Mouse (Mus musculus) c-Kit-positive CD71-negative TER-119-negative erythroid progenitor cells, embryonic 14.5 days (primary cell): ENCODE results near the gene Perm1.

Source experiments
- DNase-seq: peaks from one replicate; pipeline ENCODE4 v3.0.0-alpha.2; 2013; ENCODE audit warnings: low read depth

Gene Perm1

DNA sequence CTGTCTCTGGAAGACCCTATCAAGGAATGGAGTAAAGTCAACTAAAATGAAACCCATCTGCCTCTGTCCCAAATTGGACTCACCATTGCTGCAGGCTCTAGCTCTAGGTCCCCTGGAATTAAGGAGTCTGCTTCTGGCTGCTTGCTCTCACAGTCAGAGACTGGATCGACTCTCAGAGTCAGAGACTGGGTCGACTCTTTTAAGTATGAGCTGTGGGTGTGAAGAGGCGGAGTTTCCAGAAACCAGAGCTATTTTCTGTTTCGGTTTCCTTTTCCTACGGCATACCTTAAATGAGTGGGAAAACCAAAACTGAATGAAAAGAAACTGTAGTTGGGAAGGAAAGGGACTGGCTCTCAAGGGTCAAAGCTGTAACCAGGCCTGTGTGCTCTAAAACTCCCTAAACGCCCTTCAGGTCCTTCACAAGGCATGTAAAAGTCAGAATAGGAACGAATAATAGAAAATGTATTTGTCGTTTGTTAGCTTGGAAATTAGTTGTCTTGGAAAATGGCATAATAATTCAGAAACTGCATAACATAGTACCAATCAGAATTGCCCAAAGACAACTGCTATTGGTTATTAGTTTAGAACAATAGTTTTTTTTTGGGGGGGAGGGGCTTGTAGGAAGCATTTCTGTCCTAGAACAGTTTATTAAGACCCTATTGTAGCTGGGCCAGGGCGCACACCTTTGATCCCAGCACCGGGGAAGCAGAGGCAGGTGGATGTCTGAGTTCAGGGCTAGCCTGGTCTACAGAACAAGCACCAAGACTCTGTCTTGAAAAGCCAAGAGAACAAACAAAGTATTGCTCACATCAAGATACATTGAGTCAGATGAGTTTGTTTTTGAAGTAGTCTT, 14.8 kb upstream of the Perm1 start, which contains the start of gene Isg15:
Gene Isg15, minus strand, starts transcription at position 196 of the 853 bp plus-strand sequence.
- DNase-seq: no peak

DNA sequence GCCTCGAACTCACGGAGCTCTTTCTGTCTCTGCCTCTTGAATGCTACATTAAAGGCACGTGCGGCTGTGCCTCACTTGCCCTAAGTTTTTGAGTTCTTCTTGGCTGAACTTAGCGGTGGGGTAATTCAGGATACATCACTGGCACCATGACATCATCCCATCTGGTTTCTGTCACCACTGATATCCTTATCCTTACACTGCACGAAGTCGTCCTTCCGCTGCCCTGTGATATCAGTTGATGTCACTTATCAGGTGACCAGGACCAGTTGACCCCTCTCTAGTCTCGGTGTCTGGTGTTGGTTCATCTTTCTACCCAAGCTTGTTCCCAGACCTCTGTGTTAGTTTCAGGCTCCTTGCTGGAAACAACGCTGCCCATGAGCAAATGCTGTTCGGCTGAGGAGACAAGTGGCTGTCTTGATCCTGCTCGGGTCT, 13.2 kb upstream of the Perm1 start:
- no peak for DNase-seq

DNA sequence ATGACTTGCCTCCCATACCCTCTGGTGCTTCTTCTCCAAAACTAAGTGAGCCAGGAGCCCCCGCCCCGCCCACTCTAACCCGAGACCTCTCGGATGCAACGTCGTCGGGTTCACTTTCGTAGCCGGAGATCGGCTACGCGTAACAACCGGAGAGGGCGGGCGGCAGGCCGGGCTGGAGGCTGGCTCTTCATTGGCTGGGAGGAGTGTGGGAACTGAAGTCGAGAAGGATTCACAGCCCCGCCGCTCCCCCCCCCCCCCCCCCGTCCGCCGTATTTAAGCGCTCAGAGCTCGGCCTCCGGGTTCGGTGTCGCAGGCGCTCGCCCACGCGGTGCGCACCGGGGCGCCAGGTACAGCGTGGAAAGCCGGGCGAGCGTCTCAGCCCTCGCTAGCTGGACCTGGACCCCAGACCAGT, 12.7 kb upstream of the Perm1 start, which contains the start of gene AW011738:
Gene AW011738, plus strand, starts transcription at position 304 of the 412 bp plus-strand sequence.
- DNase-seq: no peak

DNA sequence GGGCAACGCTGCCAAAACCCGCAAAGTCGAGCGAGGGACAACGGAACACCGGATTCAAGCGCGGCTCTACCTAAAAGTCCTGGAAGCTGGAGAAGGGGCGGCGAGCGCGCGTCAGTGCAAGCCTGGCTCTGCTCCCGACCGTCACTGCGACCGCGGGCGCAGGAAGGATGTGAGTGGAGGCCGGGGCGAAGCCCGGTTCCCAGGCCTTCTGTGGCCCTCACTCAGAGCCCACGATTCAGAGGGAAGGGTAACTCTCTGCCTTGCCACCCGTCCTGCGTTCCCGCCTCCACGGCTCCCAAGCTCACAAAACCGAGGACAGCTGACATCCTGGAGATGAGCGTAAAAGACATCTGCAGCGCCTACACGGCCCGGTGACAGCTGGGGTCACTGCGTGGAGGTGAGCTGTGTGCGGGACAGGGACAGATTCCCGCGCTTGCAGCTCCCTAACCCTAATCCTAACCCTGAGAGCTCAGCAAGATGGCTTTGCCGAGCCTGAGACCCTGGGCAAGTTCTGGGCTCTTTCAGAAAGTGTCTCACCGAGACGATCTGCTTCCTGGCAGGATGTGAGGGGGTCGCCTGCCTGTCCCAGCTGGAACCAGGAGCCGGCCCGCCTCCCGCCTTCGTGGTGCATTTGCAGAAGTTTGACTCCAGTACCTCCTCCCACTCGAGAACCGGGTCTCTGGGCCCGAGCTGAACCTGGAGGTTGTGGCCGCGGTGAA, 12.1 kb upstream of the Perm1 start:
- DNase-seq: no peak

DNA sequence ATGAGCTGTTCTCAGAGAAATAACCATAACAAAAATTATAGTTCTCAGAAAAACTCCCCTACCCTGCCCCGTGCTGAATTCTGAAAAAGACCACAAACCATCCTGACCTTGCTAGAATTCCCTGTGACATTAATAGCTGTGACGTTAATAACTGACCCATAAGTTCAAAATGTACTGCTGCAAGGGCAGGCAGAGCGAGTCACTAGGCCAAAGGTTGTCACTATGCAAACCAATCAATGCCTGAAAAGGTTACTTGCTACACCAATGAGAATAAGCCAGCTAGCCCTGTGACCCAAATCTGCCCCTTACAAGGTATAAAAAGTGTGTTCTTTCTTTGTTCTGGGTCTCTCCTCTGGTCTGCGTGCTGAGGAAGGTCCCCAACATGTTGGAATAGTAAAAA, 6.8 kb upstream of the Perm1 start:
- no peak for DNase-seq

DNA sequence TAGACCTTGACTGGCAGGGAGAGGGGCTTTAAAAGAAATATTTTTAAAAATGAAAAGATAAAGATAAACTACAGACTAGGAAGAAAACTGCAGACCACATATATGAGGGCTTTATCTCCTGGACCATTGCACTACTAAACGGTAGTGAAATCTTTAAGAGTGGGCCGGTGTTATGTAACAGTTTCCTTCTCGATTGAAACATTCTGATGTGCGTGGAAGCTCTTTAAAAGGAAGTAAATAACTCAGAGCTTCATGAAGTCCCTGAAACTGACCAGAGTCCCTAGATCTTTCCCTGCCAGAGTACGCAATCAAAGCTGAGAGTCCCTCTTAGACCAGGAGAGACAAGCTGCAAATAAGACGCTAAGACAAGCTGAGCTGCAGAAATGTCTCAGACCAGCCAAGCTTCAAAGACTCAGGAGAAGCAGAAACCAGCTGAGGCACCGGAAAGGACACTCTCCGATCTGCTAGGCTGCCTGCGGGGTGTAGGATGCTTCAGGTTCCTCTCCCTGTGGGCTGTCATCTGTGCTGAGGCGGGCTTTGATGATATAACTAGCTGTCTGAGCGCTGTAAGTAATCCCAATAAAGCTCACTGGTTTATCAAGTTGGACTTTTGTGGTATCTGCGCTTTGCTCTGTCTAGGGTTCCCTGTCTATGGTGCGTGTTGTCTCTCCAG, 5.6 kb upstream of the Perm1 start:
- no peak for DNase-seq

DNA sequence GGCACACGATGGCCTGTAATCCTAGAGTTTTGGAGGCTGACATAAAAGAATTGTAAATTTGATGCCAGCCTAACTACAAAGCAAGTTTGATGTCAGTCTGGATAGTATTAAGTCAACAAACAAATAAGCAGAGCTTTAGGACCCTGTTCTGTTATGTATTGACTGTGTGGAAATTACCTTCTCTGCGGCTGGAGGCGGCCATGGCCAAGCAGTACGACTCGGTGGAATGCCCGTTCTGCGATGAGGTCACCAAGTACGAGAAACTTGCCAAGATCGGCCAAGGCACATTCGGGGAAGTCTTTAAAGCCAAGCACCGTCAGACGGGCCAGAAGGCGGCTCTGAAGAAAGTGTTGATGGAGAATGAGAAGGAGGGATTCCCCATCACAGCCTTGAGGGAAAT, 2.5 kb upstream of the Perm1 start:
- DNase-seq: no peak

DNA sequence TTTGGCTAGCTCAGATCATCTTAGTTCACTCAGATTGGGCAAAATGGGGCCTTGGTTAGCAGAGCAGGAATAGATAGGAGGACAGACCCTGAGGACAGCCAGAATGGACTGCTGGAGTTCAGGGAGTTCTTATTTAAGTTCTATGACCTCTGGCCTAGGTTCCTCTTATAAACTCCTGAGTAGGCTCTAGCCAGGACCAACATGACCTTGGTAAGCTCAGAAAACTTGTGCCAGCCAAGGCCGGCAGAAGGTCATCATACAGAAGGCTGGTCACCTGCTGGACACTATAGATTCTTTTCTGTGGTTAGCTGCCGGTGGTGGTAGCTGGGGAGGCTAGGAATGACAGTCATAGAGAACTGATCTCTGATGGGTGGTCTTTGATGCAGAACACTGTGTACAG, 528 bp downstream of the Perm1 start:
- DNase-seq: no peak

DNA sequence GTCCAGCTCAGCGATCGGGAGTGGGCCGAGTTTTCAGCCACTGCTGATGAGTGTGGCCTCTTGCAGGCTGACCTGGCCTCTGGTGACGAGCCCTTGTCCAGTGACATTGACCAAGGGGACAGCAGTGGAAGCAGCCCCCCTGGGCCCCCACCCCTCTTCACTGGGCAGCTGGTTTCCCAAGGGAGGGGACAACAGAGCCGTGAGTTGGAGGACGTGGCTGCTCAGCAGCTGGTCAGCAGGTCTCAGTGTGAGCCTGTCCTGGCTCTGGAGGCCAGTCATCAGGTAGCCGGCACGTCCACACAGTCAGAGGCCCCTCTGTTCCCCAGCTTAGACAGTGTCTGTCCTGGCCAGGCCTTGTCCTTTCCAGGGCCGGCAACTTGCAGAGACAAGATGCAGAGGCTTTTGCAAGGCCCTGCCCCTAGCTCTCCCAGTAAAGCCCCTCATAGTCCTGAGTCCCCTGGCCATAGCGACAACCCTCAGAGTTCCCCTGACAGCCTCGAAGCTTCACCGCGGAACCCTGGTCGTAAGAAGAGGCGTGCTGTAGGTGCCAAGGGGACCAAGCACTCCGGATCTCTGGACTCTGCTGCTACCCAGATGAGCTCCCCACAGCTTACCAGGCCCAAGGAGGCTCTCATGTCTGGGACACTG, 1.5 kb downstream of the Perm1 start:
- DNase-seq: no peak

DNA sequence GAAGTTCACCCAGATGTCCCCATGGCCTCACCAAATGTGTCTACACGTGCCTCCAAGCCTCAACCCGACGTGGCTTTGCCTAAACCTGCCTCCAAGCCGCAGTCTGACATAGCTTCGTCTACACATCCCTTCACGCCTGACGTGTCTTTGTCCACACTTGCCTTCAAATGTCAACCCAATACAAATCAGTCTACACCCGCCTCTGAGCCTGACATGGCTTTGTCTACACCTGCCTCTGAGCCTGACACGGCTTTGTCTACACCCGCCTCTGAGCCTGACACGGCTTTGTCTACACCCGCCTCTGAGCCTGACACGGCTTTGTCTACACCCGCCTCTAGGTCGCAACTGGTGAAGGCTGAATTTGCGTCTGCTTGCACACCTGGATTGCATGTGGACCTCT, 2.2 kb downstream of the Perm1 start:
- no peak for DNase-seq

DNA sequence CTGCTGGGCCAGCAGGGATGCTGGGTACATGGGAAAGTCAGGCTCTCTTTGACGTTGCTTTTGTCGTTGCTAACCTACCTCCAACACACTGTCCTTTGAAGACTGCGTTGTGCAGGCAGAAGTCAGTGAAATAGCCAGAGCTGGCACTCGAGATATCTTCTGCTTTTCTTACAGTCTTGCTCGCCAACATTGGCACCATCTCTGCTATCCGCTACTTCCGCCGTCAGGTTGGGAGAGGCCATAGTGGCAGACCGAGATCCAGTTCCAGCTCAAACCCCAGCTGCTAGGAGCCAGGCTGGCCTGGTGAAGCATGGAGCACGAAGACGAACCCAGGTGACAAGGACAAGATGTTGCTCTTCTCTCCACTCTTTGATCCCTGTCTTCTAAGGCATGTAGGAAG, 4.3 kb downstream of the Perm1 start:
- DNase-seq: no peak

DNA sequence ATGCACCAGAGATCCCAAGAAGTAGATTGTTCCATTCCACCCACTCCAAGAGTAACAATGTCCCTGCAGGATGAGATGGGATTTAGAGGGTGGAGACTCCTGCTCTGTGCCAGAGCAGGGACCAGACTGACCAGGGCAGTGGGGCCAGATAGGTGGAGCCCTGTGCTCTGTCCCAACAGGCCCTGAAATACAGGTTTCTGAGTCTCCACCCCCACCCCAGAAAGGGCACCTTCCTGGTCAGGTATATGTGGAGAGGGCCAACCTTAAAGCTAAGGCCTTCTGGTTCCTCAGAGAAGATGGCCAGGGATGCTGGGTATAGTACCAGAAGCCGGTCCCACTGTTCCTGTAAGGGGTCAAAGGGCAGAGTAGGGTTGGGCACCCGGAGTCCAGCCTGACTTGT, 8.6 kb downstream of the Perm1 start:
- DNase-seq: no peak

DNA sequence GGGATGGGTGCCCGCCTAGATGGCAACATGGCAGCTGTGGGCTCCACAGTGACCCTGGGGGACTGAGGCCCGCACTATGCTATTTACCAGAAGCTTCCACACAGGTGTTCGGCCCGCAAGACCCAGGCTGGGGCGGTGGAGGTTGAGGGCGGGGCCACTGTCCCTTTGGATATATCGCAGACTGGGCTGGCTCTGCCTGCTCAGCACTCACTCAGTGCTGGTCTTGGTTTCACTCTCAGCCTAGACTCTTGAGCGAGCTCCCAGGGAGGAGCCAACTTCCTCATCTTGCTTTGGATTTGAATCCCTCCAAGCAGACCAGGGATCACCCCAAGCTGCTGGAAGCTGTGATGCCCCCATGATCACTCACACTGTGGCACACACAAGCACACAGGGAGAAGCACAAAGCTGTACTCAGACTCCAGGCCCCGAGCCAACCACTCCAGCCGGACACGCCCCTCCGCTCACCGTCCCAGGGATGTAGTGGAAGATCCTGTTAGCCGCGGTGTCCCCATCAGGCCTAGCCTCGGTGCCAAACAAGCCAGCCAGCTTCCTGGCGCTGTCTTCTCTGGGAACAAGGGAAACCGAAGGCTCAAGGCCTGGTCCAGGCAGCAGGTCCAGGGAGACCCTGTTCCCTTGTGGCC, 12.2 kb downstream of the Perm1 start:
- no peak for DNase-seq

DNA sequence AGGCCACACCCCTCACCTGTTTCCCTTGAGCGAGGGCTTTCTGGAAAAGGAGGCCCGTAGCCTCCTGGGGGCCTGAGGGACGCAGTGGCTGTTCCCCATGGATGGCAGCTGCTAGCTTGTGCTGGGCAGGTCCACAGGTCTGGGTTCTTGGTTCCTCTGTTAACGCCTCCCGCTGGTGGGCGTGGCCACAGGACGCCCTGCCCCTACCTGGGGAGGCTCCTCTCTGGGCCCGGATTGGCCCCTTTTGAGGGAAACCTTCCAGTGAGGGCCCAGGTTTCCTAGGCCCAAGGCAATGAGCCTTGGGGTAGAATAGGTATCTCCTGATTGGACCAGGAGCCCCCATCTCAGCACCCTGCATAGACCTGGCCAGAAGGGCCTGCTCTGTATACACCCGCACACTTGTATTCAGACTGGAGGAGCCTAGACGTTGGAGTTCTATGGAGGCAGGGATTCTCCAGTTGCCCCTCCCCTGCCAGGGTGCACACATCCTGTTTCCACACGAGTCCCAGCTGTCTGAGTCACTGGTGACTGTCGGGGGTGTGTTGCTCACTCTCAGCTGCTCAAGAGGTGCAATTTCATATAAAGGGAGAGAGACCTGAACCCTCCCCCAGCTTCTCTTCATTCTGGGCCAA, 12.8 kb downstream of the Perm1 start:
- DNase-seq: no peak

DNA sequence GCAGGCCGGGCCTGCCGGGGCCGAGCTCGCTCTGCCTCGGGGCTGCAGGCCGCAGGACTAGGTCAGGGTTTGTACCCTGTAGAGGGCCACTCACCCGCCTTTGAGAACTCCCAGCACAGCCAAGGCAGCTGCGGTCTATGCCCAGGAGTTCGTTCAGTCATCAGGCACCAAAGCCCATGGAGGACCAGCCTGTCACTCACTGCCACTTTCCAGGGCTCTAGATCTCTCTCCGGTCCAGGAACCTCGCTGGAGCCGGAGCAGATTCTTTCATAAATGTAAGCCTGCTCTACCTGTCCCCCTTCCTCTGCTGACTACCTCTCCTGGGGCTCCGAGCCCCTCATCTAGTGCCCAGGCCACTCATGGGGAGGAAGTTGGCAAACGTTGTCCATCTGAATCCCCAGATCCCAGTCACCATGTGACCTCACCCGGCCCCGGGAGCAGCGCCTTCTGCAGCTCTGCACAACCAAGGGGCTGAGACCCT, 18.4 kb downstream of the Perm1 start:
- DNase-seq: no peak

DNA sequence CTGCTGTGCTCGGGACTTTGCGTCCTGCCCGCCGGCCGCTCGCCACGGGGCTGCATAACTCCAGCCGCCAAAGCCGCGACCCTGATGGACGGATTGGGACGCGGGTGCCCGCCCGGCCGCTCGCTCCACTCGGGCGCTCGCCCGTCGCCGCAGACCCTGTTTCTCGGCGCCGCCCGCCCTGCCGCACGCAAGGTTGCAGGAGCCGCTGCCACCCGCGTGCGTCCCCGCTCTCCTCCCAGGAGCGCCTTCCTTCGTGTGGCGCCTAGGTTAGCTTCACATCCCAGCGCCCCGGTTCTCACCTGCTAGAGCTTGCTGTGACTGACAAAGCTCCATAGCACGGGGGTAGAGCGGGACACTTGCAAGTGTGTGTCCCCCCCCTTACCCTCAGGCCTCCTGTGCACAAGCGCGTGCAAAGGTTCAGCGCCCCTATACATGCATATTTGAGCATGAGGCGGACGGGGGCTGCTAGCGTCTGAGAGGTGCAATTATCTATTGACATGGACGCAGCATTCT, 19.1 kb downstream of the Perm1 start, which contains the start of gene Plekhn1:
Gene Plekhn1, minus strand, starts transcription at position 157 of the 513 bp plus-strand sequence.
- no peak for DNase-seq

DNA sequence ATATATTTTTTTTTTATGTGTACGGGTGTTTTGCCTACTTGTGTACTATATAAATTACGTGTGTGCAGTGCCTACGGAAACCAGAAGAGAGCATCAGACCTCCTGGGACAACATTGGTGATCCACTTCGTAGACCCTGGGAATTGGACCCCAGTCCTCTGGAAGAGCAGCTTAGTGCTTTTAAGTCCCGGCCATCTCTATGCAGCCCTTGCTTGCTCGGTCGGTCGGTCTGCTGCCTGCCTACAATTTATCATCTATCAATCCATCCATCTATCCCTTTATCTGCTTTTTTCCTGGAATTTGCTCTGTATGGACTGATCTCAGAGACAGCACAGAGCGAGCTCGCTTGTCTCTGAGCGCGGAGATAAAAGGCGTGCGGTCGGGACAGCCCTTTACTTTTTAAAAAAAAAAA, 19.7 kb downstream of the Perm1 start:
- DNase-seq: no peak

DNA sequence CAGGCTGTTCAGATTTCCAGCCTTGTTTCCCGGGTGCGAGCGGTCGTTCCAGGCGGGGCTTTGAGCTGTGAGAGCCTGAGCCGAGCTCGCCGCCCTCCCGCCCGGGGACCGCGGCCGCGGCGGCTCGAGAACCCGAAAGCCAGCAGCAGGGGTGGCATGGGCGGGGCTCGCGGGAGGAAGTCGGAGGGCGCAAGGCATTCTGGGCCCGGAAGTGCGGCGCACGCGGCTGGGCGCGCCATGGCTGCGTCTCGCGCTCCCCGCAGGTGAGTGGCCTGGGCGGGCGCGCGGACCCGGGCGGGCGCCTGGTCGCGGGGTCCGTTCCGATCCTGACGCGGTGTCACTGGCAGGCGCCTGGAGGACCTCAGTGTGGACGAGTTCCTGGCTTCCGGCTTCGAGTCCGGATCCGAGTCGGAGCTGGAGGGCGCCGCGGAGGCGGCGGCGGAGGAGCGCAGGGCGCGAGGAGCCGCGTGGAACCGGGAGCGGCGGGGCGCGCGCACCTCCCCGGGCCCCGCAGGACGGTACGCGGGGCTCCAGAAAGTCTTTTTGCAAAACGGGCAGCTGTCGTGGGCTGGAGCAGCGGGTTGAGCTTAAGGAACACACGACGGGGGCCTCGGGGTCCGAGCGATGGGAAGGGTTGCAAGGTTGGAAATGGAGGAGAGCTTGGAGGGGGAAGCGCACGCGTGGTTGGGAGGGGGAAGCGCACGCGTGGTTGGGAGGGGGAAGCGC, 20.3 kb downstream of the Perm1 start, which contains the start of gene Noc2l:
Gene Noc2l, plus strand, starts transcription at position 203 of the 726 bp plus-strand sequence.
- peak; percentile 86 for DNase-seq

DNA sequence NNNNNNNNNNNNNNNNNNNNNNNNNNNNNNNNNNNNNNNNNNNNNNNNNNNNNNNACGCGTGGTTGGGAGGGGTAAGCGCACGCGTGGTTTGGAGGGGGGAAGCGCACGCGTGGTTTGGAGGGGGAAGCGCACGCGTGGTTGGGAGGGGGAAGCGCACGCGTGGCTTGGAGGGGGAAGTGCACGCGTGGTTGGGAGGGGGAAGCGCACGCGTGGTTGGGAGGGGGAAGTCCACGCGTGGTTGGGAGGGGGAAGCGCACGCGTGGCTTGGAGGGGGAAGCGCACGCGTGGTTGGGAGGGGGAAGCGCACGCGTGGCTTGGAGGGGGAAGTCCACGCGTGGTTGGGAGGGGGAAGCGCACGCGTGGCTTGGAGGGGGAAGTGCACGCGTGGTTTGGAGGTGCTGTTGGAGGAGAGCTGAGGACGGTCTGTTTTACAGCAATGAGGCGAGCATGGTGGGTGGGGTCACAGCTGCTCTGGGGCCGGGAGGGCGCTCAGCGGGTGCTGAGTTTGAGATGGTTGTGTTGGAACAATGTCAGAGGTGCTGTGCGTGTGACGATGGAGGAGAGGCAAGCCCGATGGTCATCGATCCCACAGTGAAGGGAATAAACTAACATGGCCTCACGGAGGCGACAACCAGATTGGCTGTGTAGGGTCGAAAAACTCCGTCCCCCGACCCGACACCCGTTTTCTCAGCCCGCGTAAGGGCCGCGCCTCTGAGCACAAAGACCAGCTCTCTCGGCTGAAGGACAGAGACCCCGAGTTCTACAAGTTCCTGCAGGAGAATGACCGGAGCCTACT, 21.2 kb downstream of the Perm1 start:
- no peak for DNase-seq
